Mouse (Mus musculus) embryo, embryonic 10.5 days (tissue): ENCODE results near the gene Cadm1.

Experiments
- DNase-seq: peaks from one replicate; pipeline ENCODE4 v3.0.0-alpha.2; 2015; ENCODE audit warnings: low spot score

Gene Cadm1

DNA sequence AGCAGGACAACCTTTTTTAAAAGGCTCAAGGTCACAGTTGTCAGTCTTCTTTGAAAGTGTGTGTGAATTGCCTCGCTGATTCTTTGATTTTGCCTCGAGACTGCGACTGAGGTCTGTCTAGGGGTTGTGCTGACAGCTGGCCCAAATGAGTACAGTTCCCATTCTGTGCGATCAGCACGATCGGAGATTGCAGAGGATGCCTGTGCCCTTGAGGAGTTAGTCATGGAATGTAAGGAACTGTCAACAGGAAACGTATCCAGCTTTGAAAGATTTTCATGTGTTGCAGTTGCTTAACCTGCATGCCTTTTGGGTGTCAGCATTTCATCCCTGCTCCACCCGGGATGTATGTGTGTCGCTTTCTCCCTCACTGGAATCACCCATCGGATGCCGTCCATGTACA lies 141.6 kb downstream of the Cadm1 start:
- DNase-seq = no peak

- no peak for DNase-seq
These were observed 145.1 kb downstream of the Cadm1 start for GRCm38 (mm10) chr9:47674766-47675713.

DNA sequence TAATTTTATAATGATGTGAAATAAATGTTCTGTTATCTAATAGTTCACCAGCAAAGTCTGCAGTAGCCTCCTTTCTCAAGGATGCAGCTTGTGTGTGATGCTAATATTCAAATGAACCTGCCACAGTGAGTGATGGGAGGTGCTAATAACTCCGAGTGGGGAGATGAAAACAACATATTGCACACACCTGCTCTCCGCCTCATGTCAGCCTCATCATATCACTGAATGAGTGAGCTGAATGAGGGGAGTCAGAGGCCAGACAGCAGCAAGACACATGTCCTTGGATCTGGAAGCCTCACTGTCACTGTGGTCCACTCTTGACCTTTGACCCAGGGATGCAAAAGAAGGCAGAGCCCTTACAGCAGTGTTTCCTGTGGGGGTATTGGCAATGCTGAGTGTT lies 156.9 kb downstream of the Cadm1 start:
- DNase-seq = peak; percentile 20

DNA sequence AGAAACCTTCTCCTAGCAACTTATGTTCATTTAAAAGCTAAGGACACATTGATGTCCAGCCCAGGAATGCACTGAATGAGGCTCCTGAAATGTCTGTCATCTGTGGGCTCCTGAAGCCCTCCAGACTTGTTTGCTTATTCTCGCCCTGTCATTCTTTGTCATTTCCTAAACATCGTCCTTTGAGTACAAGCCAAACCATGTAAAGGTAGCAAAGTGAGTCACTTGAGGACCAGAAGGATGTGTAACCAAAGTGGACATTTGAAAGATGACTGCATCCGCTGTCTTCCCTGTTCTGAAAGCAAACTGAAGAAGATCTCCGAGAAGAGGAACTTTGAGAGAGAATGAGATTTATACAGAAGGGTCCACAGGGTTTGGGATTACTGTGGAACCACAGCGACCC lies 157.6 kb downstream of the Cadm1 start:
- DNase-seq = no peak

GRCm38 (mm10) chr9:47688297-47688696 lies 158.3 kb downstream of the Cadm1 start:
- DNase-seq = no peak

- no peak for DNase-seq
These were observed 162.9 kb downstream of the Cadm1 start for GRCm38 (mm10) chr9:47692911-47693310.

DNA sequence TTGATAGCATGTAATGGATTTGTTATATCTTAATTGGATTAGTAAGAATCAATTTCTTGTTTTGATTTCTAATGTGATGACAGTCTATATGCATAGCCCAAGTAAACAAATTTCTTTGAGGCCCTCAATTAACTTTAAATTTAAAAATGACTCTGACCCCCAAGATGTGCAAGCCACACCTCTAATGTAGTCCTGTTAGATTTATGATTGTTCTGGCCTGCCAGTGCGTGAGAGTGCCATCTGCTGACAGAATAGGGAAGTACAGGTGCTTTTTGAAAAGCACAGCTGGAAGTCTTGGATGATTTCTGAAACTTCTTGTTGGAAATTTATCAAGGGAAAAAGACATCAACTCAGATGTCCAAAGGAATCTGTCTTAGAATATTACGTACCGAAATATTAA lies 169.1 kb downstream of the Cadm1 start:
- DNase-seq = peak; percentile 83

- no peak for DNase-seq
These were observed 170.0 kb downstream of the Cadm1 start for GRCm38 (mm10) chr9:47700021-47700420.

DNA sequence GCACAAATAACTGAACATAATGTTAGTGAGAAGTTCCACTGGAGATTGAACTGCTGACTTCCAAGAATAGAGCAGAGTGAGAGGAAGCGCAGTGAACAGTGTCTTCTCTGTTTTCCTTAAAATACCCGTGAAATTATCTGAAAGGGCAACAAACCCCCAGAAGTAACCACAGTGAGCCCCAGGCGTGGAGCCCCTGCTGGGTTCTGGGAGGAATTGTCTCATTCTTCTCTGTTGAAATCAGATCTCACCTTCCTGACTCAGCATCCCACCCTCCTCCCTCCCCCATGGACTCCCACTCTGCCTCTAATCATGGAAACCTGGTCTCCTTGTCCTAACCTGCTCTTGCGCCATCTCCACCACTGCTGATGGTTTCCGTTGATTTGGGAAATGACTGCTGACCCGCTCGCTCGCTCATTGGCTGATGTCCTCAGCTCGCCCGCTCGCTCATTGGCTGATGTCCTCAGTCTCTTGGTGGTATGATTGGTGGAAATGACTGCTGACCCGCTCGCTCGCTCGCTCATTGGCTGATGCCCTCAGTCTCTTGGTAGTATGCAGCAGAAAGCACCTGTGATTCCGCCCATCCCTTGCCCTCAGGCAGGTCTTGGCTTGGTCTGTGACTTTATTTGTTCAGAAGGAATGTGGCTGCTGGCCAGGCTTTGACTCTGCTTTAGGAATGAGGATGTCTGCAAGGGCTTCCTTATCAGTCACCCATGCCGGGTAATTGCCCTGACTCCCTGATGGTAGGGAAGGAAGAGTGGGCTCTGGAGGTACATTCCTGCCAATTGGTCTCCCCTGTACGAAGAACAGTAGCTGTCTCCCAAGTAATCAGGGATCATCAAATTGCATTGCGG lies 173.3 kb downstream of the Cadm1 start:
- no peak for DNase-seq

GRCm38 (mm10) chr9:47706341-47706740 lies 176.4 kb downstream of the Cadm1 start:
- no peak for DNase-seq

- DNase-seq = no peak
These were observed 177.4 kb downstream of the Cadm1 start for GRCm38 (mm10) chr9:47707326-47707725.

DNA sequence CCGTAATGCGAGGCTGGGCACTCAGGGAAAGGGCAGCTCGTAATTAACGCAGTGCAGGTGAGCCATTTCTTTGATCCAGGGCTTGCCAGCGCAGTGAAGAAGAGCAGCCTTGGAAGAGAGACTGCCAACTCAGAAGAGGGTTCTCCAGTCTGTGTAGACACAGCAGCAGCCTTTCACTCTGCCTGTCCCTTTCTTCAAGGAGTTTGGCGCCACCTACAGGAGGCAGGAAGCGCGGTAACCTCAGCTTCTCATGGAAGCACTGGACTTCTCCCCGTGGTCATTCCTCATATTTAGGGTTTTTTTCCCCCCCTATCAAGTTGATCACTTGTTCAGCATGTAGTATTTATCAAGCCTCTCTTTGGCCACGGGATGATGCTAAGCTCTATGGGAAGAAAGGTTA lies 178.3 kb downstream of the Cadm1 start:
- DNase-seq = peak; percentile 87

- no peak for DNase-seq
These were observed 181.0 kb downstream of the Cadm1 start for GRCm38 (mm10) chr9:47710946-47711345.

- DNase-seq = peak; percentile 29
These were observed 184.6 kb downstream of the Cadm1 start for GRCm38 (mm10) chr9:47714541-47714940.

DNA sequence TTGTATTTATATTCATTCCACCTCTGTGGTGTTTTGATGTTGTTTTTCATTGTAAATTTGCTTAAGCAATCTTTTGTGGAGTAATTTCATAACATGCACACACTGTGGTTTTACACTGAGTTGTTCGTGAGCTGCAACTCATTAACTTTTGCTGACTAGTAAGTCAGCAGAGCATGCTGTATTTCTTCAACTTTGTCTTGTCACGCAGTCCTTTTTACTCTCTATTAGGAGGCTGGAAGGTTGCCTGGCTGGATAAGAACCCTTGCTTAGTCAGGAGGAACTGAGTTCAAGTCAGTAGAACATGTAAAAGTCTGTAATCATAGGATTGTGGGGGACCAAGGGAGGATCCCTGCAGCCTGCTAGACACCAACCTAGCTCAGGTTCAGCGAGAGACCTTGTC lies 185.4 kb downstream of the Cadm1 start:
- DNase-seq = no peak

DNA sequence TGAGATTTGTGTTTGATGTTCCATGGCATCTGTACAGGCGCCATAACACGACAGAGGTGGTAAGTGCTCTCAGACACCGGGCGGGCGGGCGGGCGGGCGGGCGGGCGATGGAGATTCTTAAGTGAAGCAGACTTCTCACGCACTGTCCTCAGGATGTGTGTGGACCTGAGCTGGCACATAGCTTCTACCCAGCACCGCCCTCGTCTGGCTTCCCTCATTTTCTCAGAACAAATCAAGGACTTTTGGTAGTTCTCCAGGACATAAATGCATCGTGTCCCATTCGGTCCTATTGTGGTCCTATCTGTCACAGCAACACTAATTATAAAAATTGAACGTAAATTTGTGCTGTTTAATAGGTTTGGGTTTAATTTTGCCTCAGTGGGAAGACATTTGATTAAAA lies 186.9 kb downstream of the Cadm1 start:
- no peak for DNase-seq

DNA sequence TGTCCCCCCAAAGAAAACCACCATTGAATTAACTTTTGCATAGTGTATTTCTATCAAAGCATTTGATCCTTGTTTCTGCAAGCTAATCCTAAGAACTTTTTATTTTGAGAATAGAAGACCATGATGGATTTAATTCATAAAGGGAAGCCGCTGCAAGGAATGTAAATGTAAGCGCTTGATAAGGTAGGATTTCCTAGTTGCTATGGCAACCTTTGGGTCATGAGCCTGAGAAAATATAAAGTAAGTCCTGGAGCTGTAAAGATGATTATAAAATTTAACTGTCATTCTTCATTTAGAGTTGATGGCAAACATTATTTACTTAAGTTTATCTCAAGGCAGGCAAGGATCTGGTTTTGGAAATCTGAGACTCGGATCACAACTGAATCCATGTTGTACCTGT lies 197.6 kb downstream of the Cadm1 start:
- DNase-seq = no peak

DNA sequence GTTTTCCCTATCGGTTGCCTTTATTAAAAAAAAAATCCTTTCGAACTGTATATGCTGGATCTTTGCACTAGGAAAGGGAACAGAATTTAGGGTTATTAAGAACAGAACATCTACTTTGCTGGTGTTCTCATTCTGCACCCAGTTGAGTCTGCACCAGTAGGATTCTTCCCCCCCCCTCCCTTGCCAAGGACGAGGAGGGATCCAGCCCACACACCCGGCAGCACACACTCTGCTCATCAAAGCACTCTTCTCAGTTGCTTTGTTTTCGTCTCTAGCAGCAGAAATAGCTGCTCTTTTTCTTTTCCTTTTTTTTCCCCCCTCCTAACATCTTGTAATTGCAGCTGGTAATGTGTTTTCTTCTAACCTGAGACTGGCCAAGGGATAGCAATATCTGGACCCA lies 198.9 kb downstream of the Cadm1 start:
- DNase-seq = no peak

DNA sequence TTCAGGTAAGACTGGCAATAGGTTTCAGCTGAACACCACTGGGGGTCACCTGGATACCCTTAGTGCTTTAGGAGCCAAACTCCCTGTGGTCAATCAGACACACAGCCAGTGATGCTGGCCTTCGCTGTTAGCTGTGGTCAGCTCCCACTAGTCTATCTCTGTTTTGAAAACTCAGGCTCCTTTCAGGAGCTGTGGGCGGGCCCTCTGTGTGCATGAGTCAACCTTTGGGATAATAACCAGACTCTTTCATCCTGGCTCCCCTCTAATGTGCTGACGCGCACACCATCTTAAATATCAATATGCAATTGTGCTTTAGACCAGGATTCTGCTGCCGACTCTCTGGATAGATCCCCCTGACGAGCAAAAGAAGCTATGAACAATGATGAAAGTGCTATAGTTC lies 200.3 kb downstream of the Cadm1 start:
- no peak for DNase-seq

DNA sequence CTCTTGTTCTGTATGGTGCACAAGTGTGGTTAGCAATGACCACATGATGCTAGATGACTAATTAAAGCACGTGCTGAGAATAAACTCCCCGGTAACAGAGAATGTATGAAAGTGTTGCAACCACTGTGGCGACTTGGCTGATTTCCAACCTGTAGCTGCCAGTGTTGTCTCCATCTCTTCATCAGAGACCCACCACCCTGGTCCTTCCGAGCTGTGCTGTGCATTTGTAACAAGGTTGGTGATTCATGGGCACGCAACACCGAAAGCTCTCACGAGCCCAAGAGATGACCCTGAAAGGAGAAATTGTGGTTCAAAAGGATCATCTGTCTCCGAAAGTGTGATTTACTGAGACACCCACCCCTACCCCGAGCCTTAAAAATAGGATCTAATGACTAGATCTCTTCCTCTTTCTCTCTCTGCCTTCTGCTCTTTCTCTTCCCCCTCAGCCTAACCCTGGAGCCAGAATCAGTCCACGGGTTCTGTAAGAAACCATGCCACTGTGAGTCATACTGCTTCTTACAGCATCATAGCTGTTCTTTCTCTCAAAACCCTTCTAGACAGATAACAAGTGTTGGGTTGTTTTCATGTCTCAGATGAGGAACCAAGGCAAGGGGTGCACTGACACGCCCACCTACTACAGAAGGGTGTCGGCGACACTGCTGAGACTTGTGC lies 203.9 kb downstream of the Cadm1 start:
- no peak for DNase-seq

- no peak for DNase-seq
These were observed 204.9 kb downstream of the Cadm1 start for GRCm38 (mm10) chr9:47734905-47735304.

DNA sequence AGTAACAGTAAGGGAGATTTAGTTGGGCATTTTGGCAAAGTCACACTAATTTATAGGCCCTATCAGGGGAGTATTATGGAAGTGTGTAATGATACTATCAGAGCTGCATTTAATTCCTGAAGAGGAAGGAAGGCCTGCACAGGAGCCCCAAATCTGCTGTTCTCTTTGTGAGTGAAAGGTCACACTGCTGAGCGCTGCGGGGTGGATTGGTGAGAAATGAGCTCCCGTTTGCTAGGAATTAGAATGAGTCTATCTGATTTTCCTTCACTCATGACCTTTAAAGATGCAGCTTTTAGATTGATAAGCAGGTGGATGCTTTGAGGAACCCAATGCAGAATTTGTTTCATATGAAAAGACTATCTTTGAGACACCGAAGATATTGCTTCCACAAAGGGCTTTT lies 208.8 kb downstream of the Cadm1 start:
- DNase-seq = no peak
